Mouse (Mus musculus): Measurements from ENCODE around the gene Lpar3.
A peak's percentile ranks its signal among the peaks of the same experiment; 100 is the strongest.

The Lpar3 gene

GRCm38 (mm10) chr3:146260203-146260602, 39.4 kb downstream of the Lpar3 start:
- no peak for DNase-seq (ENCODE audit: inconsistent ontology term)

GRCm38 (mm10) chr3:146260845-146261244, 40.1 kb downstream of the Lpar3 start:
- DNase-seq (ENCODE audit: inconsistent ontology term): no peak

GRCm38 (mm10) chr3:146262536-146262935, 41.8 kb downstream of the Lpar3 start:
- DNase-seq (ENCODE audit: inconsistent ontology term): no peak

GRCm38 (mm10) chr3:146264146-146264545, 43.4 kb downstream of the Lpar3 start:
- DNase-seq (ENCODE audit: inconsistent ontology term): no peak

- no peak for DNase-seq (ENCODE audit: inconsistent ontology term)
These were observed 44.9 kb downstream of the Lpar3 start for GRCm38 (mm10) chr3:146265545-146266130.

- DNase-seq (ENCODE audit: inconsistent ontology term): no peak
These were observed 47.5 kb downstream of the Lpar3 start for GRCm38 (mm10) chr3:146268024-146268801.

- no peak for DNase-seq (ENCODE audit: inconsistent ontology term)
These were observed 53.7 kb downstream of the Lpar3 start for GRCm38 (mm10) chr3:146274503-146274902.

GRCm38 (mm10) chr3:146275360-146276025, 54.7 kb downstream of the Lpar3 start:
- DNase-seq (ENCODE audit: inconsistent ontology term): peak; percentile 12

GRCm38 (mm10) chr3:146276026-146276409, 55.3 kb downstream of the Lpar3 start:
- DNase-seq (ENCODE audit: inconsistent ontology term): peak; percentile 85

- no peak for DNase-seq (ENCODE audit: inconsistent ontology term)
These were observed 56.2 kb downstream of the Lpar3 start for GRCm38 (mm10) chr3:146276991-146277390.

- DNase-seq (ENCODE audit: inconsistent ontology term): no peak
These were observed 56.7 kb downstream of the Lpar3 start for GRCm38 (mm10) chr3:146277456-146277855.

GRCm38 (mm10) chr3:146278195-146279140, 57.7 kb downstream of the Lpar3 start:
- no peak for DNase-seq (ENCODE audit: inconsistent ontology term)

- no peak for DNase-seq (ENCODE audit: inconsistent ontology term)
These were observed 63.1 kb downstream of the Lpar3 start for GRCm38 (mm10) chr3:146283732-146284361.

GRCm38 (mm10) chr3:146286118-146286517, 65.4 kb downstream of the Lpar3 start:
- no peak for DNase-seq (ENCODE audit: inconsistent ontology term)

GRCm38 (mm10) chr3:146291928-146292327, 71.2 kb downstream of the Lpar3 start:
- no peak for DNase-seq (ENCODE audit: inconsistent ontology term)

- DNase-seq (ENCODE audit: inconsistent ontology term): no peak
These were observed 71.8 kb downstream of the Lpar3 start for GRCm38 (mm10) chr3:146292515-146292914.

GRCm38 (mm10) chr3:146302451-146302850, 81.7 kb downstream of the Lpar3 start:
- no peak for DNase-seq (ENCODE audit: inconsistent ontology term)

GRCm38 (mm10) chr3:146303194-146303593, 82.4 kb downstream of the Lpar3 start:
- DNase-seq (ENCODE audit: inconsistent ontology term): no peak

GRCm38 (mm10) chr3:146304556-146305405, 84.0 kb downstream of the Lpar3 start:
- no peak for DNase-seq (ENCODE audit: inconsistent ontology term)

GRCm38 (mm10) chr3:146307341-146307740, 86.6 kb downstream of the Lpar3 start:
- DNase-seq (ENCODE audit: inconsistent ontology term): peak; percentile 85

Data from Muller cell, postnatal 12 days (primary cell).